Mouse (Mus musculus) cerebellum, postnatal 10 days (tissue): Measurements from ENCODE around the gene Gatad2a.
A peak's percentile ranks its signal among the peaks of the same experiment; 100 is the strongest.

Experiments used
- DNase-seq, 2 experiments: peaks; one replicate each; pipeline ENCODE4 v3.0.0; 2021; ENCODE audit warnings: mixed read lengths in 2 of 2

The Gatad2a gene

GRCm38 (mm10) chr8:69895772-69896451, 100.3 kb downstream of the Gatad2a start:
- no peak for DNase-seq

- no peak for DNase-seq
Observed at GRCm38 (mm10) chr8:69894836-69895332, 101.3 kb downstream of the Gatad2a start.

- peak; percentile 74 to 87 for DNase-seq
Observed at GRCm38 (mm10) chr8:69893863-69894262, 102.3 kb downstream of the Gatad2a start.

- DNase-seq, result peak; percentile 80 to 85
Observed at GRCm38 (mm10) chr8:69890813-69891241, 105.4 kb downstream of the Gatad2a start.

- DNase-seq, result peak in 1 of 2 experiments; percentile 38
Observed at GRCm38 (mm10) chr8:69888902-69889301, 107.3 kb downstream of the Gatad2a start.

GRCm38 (mm10) chr8:69888244-69888866, 107.8 kb downstream of the Gatad2a start:
- DNase-seq, result no peak

GRCm38 (mm10) chr8:69887289-69888243, 108.6 kb downstream of the Gatad2a start, which contains the start of gene Cilp2:
Gene Cilp2, minus strand, starts transcription at chr8:69887687.
- DNase-seq, result peak; percentile 38 to 46

GRCm38 (mm10) chr8:69884141-69884540, 112.0 kb downstream of the Gatad2a start:
- DNase-seq, result no peak

GRCm38 (mm10) chr8:69882833-69883600, 113.2 kb downstream of the Gatad2a start:
- peak in 1 of 2 experiments; percentile 40 for DNase-seq

- peak; percentile 89 to 92 for DNase-seq
Observed at GRCm38 (mm10) chr8:69882021-69882756, 114.0 kb downstream of the Gatad2a start.

- DNase-seq, result peak in 1 of 2 experiments; percentile 27
Observed at GRCm38 (mm10) chr8:69881261-69881865, 114.8 kb downstream of the Gatad2a start.

GRCm38 (mm10) chr8:69880841-69881240, 115.3 kb downstream of the Gatad2a start:
- peak in 1 of 2 experiments; percentile 29 for DNase-seq

GRCm38 (mm10) chr8:69879678-69880077, 116.5 kb downstream of the Gatad2a start:
- DNase-seq, result no peak

GRCm38 (mm10) chr8:69877992-69878391, 118.2 kb downstream of the Gatad2a start:
- peak in 1 of 2 experiments; percentile 33 for DNase-seq

GRCm38 (mm10) chr8:69877396-69877795, 118.8 kb downstream of the Gatad2a start:
- no peak for DNase-seq

- no peak for DNase-seq
Observed at GRCm38 (mm10) chr8:69876967-69877366, 119.2 kb downstream of the Gatad2a start.

GRCm38 (mm10) chr8:69876097-69876496, 120.1 kb downstream of the Gatad2a start:
- no peak for DNase-seq

GRCm38 (mm10) chr8:69874654-69875053, 121.5 kb downstream of the Gatad2a start:
- DNase-seq, result no peak

- DNase-seq, result peak; percentile 75 to 86
Observed at GRCm38 (mm10) chr8:69874155-69874554, 122.0 kb downstream of the Gatad2a start.

- DNase-seq, result peak; percentile 33 to 42
Observed at GRCm38 (mm10) chr8:69870907-69871306, 125.3 kb downstream of the Gatad2a start.
